7 mouse cellular contexts compared by ENCODE assay signal in genomic region chr4:63752687-63753523, GRCm38 (mm10). TPM values are rescaled to one million over a fixed set of nuclear protein-coding genes. Genes with fewer than 3 reads are reported as not detected.
DNase-seq lines count a peak whose midpoint lies in the region; ATAC-seq lines count a peak whose summit lies in the region.

No protein-coding gene starts in this region.

- H3K4me3 ChIP-seq in heart, embryonic 14.5 days (ENCODE audit: control insufficient read depth in 1 of 2, insufficient read depth in 1 of 2, low read depth in 1 of 2, low read length in 2 of 2) = no peak overlapping the region

- peak; percentile 66; the same call in 1 of the 2 replicates for ATAC-seq in common myeloid progenitor, adult 5-6 weeks (replicated peaks; ENCODE audit: low read depth, poor library complexity, severe bottlenecking)
- peak; percentile 59; the same call in 1 of the 2 replicates for ATAC-seq in heart, embryonic 14.5 days (ENCODE audit: insufficient number of reproducible peaks, insufficient read depth, low FRiP score, low read depth)

- DNase-seq in right cerebral cortex, adult 18-20 months = peak; percentile 9
- no peak for DNase-seq in right cerebral cortex, postnatal 25 days
- peak; percentile 80 to 82 for DNase-seq in kidney, postnatal 25 days
- DNase-seq in lung, postnatal 10 days = peak; percentile 85
- no peak for DNase-seq in spleen, postnatal 4 days (ENCODE audit: low spot score in 2 of 2)

- H3K4me1 ChIP-seq in heart, embryonic 14.5 days (ENCODE audit: control insufficient read depth in 2 of 2, insufficient read depth in 2 of 2, low read length in 2 of 2) = peaks cover 0 to 6% of the 10 kb centered on the region in 2 experiments; a peak in 2 of 4 replicates

- H3K27me3 ChIP-seq in heart, embryonic 14.5 days (ENCODE audit: control insufficient read depth, insufficient read depth, low read length) = peaks cover 22% of the 10 kb centered on the region

- no peaks in the 10 kb centered on the region for H3K9me3 ChIP-seq in heart, embryonic 14.5 days (ENCODE audit: control insufficient read depth, low read length)

- H3K9ac ChIP-seq in heart, embryonic 14.5 days (ENCODE audit: low read length) = no peak overlapping the region

- peak overlapping the region; percentile 33 for H3K4me2 ChIP-seq in heart, embryonic 14.5 days (ENCODE audit: low read length)

- H3K27ac ChIP-seq in heart, embryonic 14.5 days (replicated peaks in 1 of 2; ENCODE audit: control insufficient read depth in 1 of 2, insufficient read depth in 1 of 2, low read depth in 2 of 2, low read length in 2 of 2) = no peak overlapping the region

- 31% methylated on average over 16 of the region's 16 CpGs for WGBS in heart, embryonic 14.5 days

- no peaks in the 10 kb centered on the region for H3K36me3 ChIP-seq in heart, embryonic 14.5 days (ENCODE audit: control insufficient read depth, insufficient read depth, low read length)

RNA-seq across cellular contexts. Expression of gene Tnfsf15, which starts 8.0 kb away (rescaled TPM):
- total RNA-seq in common myeloid progenitor, adult 5-6 weeks (2017) = not detected in 2 replicates
- polyA plus RNA-seq in heart, embryonic 14.5 days (2014; fragmentation: Nextera tagmentation; extraction: Ambion mirVana) = not detected in 2 replicates

Comparison
In these comparisons a context has a peak if more than half of its experiments do, and no peak if none do; other contexts are left out.
1. DNase-seq: peak in right cerebral cortex, adult 18-20 months (single experiment), kidney, postnatal 25 days (2 of 2) and lung, postnatal 10 days (single experiment); none in right cerebral cortex, postnatal 25 days (single experiment) and spleen, postnatal 4 days (0 of 2).